Mouse (Mus musculus) liver, adult 10 weeks (tissue): Measurements from ENCODE around the gene Entpd3. TPM values are rescaled to one million over a fixed set of nuclear protein-coding genes. Genes with fewer than 3 reads are reported as not detected.

ENCODE experiments used
- polyA plus RNA-seq: library from polyadenylated mRNA; stranded (reverse); fragments of 350-450 nt; fragmentation: Illumina TruSeq; extraction: RNeasy Lipid Tissue Mini Kit (QIAGEN cat#74804); gene quantifications from one replicate; pipeline ENCODE4 v1.2.3, GENCODE M21; 2014; ENCODE audit warnings: low read depth, low replicate concordance

Gene Entpd3
- polyA plus RNA-seq = not detected

DNA sequence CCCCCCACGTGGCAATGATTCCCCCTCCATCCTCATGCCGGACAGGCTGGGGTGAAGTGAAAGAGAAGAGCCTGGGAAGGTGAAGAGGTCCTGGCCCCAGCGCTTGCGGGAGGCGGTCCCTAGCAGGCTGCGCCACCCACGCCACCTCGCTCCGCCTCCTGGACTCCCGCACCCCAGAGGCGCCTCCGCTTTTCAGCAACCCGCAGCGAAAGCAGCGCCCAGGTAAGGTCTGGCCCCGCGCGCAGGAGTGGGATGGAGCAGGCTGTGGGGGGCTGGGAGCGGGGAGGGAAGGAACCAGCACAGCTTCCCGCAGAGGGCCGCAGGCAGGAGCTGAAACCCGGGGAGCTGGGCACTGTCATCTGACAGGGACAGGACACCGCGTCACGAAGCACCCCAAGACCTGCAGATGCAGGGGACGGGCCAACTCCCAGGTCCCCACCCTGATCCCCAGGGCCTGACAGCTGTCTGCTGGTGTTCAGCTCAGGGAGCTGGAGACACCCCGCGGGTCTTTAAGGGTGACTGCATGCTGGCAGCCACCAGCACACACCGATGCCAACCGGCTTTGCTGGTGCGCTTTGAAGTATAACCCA is at the start of gene Entpd3:
Gene Entpd3 (plus strand): TSS at position 157 of the 590 bp plus-strand sequence.

DNA sequence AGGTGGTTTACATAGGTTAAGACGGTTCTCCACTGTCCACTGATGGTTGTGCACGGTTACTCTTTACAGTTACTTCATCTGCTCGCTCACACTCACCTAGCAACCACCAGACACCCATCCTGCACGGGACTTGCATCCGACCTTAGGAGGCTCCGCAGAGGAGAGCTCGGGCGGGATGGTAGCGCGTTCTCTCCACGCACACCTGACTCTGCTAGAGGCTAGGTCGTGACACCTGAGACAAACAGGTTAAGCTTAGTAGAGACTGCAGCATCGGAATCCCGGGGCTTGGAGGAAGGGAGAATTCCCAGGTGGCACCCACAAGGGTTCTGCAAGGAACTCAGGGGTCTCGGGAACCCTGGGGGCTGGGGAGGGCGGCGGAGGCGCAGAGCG is 47.6 kb upstream of the Entpd3 start, which contains the start of gene Eif1b:
Gene Eif1b (plus strand): TSS at position 223 of the 390 bp plus-strand sequence.

DNA sequence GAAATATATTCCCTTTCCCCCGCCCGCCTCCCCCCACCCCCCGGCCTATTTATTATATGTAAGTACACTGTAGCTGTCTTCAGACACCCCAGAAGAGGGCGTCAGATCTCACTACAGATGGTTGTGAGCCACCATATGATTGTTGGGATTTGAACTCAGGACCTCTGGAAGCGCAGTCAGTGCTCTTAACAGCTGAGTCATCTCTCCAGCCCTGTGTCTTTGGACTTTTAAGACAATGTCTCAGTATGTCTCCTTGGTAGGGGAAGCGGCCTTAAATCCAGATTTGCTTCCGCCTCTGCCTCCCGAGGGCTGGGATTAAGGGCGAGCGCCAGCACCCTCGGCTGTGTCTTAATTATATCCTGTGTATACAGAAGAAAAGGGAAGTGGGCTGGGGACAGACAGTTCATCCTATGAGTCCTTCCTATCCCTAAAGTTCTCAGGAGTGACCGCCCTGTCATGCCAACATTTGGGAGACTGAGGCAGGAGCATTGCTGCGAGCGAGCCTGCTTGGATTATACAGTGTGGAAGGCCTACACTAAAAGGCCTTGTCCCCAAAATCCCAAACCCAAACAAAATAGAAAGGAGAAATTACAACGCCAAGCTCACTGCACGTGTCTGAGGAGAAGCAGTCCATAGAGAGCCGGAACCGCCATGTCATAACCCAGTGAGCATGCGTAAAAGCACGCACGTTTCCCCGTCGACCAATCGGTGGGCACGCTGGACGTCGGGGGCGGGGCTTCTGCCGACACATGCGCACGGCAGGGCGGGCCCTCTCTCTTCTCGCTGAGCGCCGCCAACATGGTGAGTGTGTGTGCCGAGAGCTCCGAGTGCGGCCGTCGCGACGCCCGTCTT is 31.3 kb downstream of the Entpd3 start, which contains the start of gene Rpl14:
Gene Rpl14 (plus strand): TSS at position 704 of the 852 bp plus-strand sequence.

Other genes with a start within 250 kb of the Entpd3 start
- gene Myrip, start 238.3 kb upstream of the Entpd3 start, polyA plus RNA-seq = not detected
- gene Eif1b, start 47.6 kb upstream of the Entpd3 start, polyA plus RNA-seq = 21.8 TPM
- 189 TPM for gene Rpl14, start 31.6 kb downstream of the Entpd3 start, polyA plus RNA-seq